Mouse (Mus musculus): ENCODE results near the gene H2-Q6.
"Not testable (repeated sequence)": the region's sequence is repeated elsewhere in the genome, so short reads cannot be mapped to it uniquely, and the experiment has no call there.

GRCm38 (mm10) chr17:35432167-35432566 lies 7.5 kb downstream of the H2-Q6 start:
- TF ChIP-seq CTCF, EP300 (IDR thresholded peaks at IDR 0.05; ENCODE audit: low read depth): not testable (repeated sequence)

All from heart, postnatal 0 days (tissue).